Mouse (Mus musculus) cerebral cortex, adult 2 months (tissue): ENCODE data around the gene Col4a2.

Experiments
- WGBS: fragments of 180-500 bp; shearing (Covaris S2); methylation state at CpG from one replicate; pipeline ENCODE4 v1.1.7; 2018; 5-methylcytosine and 5-hydroxymethylcytosine counted together

Col4a2 gene

GRCm38 (mm10) chr8:11382933-11383332, 70.3 kb downstream of the Col4a2 start:
- WGBS = 37% methylated on average over 3 of the region's 3 CpGs

- 52% methylated on average over 3 of the region's 3 CpGs for WGBS
Observed at GRCm38 (mm10) chr8:11383379-11383778, 70.8 kb downstream of the Col4a2 start.

DNA sequence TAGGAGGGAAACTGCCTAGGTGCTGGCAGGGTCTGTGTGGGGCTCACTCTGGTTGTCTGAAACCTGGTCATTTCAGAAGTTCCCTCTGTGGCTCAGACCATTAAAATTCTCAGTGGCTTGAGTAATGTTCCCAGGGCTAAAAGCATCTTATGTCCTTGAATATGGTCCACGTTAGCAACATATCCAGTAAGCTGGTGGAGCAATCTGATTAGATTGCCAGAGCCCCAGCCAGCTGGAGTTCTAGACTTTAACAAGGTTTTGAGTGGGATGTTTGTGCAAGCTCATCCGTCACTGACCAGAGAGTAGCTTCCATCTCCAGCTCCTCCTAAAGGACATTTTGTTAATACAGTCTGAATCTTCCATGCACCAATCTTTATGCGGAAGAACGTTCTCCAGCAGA, 72.2 kb downstream of the Col4a2 start:
- 55% methylated on average over 4 of the region's 4 CpGs for WGBS

DNA sequence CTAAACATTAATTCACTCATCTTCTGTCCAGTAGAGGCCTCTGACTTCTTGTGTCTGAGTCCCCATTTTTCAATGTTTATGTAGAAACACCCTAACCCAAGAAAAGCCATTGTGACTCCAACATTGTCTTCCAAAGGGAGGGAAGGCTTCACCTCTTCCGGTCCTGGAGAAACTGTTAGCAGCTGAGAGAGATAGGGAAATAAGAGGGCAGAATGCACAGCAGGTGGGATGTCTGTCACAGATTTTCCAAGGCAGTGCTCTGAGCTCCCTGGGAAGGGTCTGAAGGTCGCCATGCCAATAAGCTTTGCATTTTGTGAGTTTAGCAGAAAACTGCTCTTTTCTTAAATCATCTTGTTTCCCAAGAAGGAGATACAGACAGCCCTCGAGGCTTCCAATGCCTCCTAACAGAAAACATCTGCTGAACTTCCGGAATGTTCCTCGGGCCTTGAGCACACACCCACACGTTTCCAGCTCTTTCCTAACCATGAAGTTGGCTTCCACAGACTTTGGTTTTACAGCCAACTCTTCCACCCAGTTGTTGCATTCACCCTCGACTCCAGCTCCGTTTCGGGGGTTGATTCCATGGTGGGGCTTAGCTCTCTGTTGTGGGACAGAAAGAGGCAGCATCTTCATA, 72.8 kb downstream of the Col4a2 start:
- WGBS = 53% methylated on average over 9 of the region's 9 CpGs

DNA sequence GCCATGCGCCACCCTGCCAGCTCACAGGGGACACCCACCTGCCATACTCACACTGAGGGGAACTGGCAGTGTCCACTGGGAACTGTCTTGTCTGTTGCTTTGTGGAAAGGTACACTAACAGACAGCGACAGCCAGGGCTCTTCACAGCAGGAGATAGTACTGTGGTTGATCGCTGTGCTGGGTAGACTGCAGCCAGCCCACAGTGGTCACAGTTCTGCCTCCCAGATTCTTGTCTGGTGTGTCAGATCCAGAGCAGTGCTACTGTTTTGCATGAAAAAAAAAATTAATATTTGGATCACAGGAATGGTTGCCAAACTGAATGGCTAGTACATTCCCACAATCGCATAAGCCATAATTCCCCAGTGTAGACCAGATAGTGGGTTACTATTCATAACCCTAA, 74.7 kb downstream of the Col4a2 start:
- WGBS = 92% methylated on average over 4 of the region's 4 CpGs

GRCm38 (mm10) chr8:11389275-11390050, 76.9 kb downstream of the Col4a2 start:
- WGBS = 81% methylated on average over 11 of the region's 11 CpGs

GRCm38 (mm10) chr8:11392739-11393138, 80.1 kb downstream of the Col4a2 start:
- 6% methylated on average over 1 of the region's 1 CpGs for WGBS

GRCm38 (mm10) chr8:11393161-11393560, 80.6 kb downstream of the Col4a2 start:
- WGBS = 41% methylated on average over 7 of the region's 7 CpGs

- WGBS = 38% methylated on average over 8 of the region's 8 CpGs
Observed at GRCm38 (mm10) chr8:11393607-11394006, 81.0 kb downstream of the Col4a2 start.

- 65% methylated on average over 9 of the region's 9 CpGs for WGBS
Observed at GRCm38 (mm10) chr8:11394773-11395172, 82.2 kb downstream of the Col4a2 start.

DNA sequence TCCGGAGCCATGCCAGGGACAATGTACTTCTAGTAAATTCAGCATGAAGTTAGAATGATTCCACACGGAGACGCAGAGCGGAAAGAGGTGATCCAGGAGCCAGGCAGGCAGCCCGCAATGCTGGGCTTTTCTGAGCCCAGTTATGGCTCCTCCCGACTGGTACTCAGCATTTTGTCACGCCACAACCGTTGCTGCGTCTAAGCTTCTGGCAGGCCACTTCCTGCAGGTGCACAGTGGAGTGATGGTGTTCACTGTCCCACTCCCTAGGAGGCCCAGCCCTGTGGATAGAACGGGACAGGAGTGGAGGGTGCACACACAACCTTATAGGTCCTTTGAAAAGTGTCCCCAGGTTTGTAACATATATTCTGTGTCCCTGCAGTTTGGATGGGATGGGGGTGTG, 83.0 kb downstream of the Col4a2 start:
- WGBS = 72% methylated on average over 10 of the region's 10 CpGs

- WGBS = 56% methylated on average over 7 of the region's 7 CpGs
Observed at GRCm38 (mm10) chr8:11396111-11396510, 83.5 kb downstream of the Col4a2 start.

- 87% methylated on average over 9 of the region's 9 CpGs for WGBS
Observed at GRCm38 (mm10) chr8:11397126-11397525, 84.5 kb downstream of the Col4a2 start.

DNA sequence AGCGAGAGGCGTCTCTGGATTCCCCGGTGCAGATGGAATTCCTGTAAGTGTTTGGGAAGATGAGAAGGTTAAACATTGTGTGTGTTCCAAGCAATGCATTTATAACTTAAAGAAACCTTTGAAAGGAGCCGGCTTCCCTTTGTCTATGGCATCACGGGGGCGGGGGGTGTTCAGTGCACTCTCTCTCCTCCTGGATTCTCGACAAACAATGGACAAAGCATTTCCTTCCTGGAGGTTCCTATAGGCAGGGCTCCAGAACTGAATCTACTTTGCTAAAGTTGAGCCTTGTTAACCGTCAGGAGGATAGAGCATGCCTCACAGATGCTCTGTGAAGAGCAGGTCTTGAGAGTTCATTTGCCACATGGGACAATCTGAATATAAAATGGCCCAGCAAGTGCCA, 87.1 kb downstream of the Col4a2 start:
- 43% methylated on average over 8 of the region's 8 CpGs for WGBS

DNA sequence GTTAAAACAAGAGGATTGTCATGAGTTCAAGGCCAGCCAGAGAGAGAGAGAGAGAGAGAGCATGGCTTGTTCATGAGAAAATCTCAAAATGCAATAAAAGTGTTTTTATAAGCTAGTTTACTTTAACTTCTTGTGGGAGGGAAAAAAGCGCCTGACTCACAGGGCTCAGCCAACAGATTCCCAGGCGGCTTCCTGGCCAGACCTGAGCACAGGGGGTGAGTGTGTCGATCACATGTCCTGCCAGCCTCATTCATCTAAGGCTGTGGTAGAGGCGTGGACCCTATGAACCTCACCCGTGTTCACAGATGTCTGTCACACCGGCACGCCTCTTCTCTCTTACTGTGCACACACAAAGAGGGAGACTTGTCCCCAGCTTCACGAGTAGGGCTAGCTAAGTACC, 87.6 kb downstream of the Col4a2 start:
- WGBS = 58% methylated on average over 8 of the region's 8 CpGs

GRCm38 (mm10) chr8:11401183-11401582, 88.6 kb downstream of the Col4a2 start:
- 95% methylated on average over 5 of the region's 5 CpGs for WGBS

GRCm38 (mm10) chr8:11402220-11402619, 89.6 kb downstream of the Col4a2 start:
- WGBS = 93% methylated on average over 4 of the region's 4 CpGs

DNA sequence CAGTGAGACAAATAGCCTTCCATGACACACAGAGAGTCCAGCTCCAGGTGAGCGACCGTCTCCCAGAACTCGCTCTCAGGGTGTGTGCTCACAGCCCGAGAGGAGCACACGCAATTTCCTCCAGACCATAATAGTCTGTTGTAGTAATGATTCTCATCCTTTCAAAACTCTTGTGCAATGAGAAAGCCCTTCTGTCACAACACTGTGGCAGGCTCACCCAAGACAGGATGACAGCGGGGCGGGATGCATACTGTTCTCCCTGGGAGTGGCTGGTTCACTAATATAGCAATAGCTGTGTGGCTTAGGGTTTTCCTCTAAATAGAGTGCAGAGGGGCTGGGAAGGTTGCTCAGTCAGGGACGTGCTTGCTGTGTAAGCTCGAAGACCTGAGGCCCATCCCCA, 91.2 kb downstream of the Col4a2 start:
- WGBS = 85% methylated on average over 9 of the region's 9 CpGs

- WGBS = 88% methylated on average over 4 of the region's 4 CpGs
Observed at GRCm38 (mm10) chr8:11404614-11405013, 92.0 kb downstream of the Col4a2 start.

DNA sequence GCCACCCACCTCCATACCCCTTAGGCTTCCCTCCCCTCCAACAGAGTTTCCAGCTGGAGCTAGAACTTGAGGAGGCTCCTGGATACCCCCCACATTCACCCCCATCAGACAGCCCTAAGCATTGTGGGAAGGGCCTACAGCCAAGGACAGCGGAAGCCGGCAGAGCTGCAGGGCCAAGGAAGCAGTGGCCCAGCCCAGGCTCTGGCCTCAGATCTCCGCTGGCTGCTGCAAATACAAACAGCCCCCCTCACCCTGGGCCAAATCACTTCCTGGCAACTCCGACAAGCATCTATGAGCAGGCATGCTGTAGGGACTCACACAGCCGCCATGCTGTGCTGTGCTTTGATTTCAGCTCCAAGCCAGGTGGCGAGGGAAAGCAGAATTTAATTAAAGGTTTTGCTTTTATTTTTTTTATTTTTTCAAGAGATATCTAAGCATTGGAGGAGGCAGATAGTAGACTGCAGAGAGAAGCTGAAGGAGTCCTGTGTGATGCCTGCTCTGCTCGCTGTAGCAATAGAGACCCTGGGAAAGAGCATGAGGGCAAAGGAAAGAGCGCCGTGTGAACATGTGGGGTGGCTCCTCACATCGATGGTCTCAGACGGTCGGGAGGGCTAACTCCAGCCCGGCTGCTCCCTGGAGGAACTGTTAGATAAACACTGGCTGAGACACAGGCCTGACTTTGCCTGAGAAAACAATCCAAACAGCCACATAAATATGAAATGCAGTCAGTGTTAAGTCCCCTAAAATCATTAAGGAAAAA, 93.3 kb downstream of the Col4a2 start:
- WGBS = 49% methylated on average over 13 of the region's 13 CpGs

GRCm38 (mm10) chr8:11411504-11412124, 99.0 kb downstream of the Col4a2 start:
- WGBS = 54% methylated on average over 12 of the region's 12 CpGs

DNA sequence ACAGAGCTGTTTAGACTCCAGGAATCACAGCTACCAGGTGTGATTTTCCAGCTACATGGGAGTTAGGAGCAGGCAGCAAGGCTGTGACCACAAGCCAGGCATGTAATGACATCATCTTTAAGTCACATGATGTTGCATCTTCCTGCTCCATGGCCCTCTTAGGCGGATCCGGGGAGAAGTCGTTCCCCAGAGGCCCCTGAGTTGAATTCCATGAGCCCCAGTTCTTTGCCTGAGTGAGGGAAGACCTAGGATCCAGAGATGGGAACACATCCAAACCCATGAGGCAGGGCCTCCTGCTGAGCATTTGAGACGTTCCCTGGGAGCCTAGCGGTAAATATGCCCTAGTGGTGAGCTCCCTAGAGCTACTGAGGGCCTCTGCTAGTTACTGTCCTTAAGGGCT, 99.8 kb downstream of the Col4a2 start:
- WGBS = 49% methylated on average over 5 of the region's 5 CpGs
